Mouse (Mus musculus) bone marrow macrophage, adult 2 months (primary cell): ENCODE data around the gene Cabp1. TPM values are rescaled to one million over a fixed set of nuclear protein-coding genes. Genes with fewer than 3 reads are reported as not detected.
"Not testable (repeated sequence)": the region's sequence is repeated elsewhere in the genome, so short reads cannot be mapped to it uniquely, and the experiment has no call there.

Experiments
- H3K27ac ChIP-seq: 2 replicates; pipeline ENCODE4 v1.5.1; 2012; ENCODE audit warnings: low read depth, low read length; ENCODE audit not compliant: insufficient read depth
- H3K4me1 ChIP-seq: 2 replicates; pipeline ENCODE4 v1.6.1; 2012; ENCODE audit warnings: low read length; ENCODE audit not compliant: control insufficient read depth, insufficient read depth
- H3K4me3 ChIP-seq: 2 replicates; pipeline ENCODE4 v1.5.1; 2012; ENCODE audit warnings: mild to moderate bottlenecking, low read length, moderate library complexity; ENCODE audit not compliant: insufficient read depth
- CTCF ChIP-seq: IDR thresholded peaks from 2 replicates; pipeline ENCODE4 v1.5.1; 2012; ENCODE audit warnings: low read depth, mild to moderate bottlenecking, low read length, moderate library complexity
- POLR2A ChIP-seq: IDR thresholded peaks from 2 replicates; pipeline ENCODE4 v1.6.1; 2012; ENCODE audit warnings: mild to moderate bottlenecking, low read depth, low read length, borderline replicate concordance
- polyA plus RNA-seq: library from polyadenylated mRNA; stranded (reverse); fragments of >200 nt; gene quantifications from 2 replicates; pipeline ENCODE4 v1.2.4, GENCODE M21; 2012; ENCODE audit not compliant: missing spikeins, insufficient read depth, insufficient read length

Gene Cabp1
- polyA plus RNA-seq, 1 experiment: not detected

DNA sequence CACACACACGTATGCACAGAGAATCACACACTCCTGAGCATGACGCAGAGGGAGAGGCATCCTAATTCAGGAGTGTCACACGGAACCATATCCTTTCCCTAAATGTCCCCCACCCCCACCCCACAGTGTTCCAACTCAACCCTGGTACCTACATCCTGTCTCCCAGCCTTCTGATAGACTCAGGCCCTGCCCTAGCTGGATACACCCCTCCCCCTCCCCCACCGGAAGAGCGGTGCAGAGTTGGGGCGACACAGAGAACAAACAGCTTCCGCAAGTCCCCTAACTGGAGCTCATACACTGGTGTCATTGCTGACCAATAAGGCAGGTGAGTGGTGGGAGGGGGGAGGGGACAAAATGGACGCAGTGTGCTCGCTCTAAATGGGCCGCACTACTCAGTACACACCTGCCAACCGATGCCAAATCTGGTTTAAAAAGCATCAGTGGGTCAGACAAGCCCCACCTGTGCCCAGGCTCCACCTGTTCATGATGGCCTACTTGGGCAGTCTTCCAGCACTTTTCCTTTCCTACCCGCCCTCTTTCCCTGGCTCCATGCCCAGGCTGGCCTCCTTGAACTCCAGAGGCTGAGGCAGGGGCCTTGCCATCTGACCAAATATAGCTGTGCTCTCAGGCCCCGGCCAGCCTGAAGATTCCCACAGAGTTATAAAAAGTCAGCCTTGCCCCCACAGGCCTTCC lies 12.8 kb downstream of the Cabp1 start:
- TF ChIP-seq POLR2A (no peak), CTCF (no peak)
- Histone ChIP-seq H3K4me1 (no peaks in the 10 kb centered on the region), H3K4me3 (no peak overlapping the region), H3K27ac (no peak overlapping the region)

GRCm38 (mm10) chr5:115179596-115179995 lies 14.6 kb downstream of the Cabp1 start:
- H3K27ac ChIP-seq: no peak overlapping the region
- no peak for TF ChIP-seq POLR2A
- TF ChIP-seq CTCF: no peak
- H3K4me3 ChIP-seq: no peak overlapping the region
- H3K4me1 ChIP-seq: no peaks in the 10 kb centered on the region

- Histone ChIP-seq H3K27ac (no peak overlapping the region), H3K4me3 (no peak overlapping the region), H3K4me1 (no peaks in the 10 kb centered on the region)
- TF ChIP-seq POLR2A: no peak
These were observed 16.3 kb downstream of the Cabp1 start for GRCm38 (mm10) chr5:115177866-115178265.

DNA sequence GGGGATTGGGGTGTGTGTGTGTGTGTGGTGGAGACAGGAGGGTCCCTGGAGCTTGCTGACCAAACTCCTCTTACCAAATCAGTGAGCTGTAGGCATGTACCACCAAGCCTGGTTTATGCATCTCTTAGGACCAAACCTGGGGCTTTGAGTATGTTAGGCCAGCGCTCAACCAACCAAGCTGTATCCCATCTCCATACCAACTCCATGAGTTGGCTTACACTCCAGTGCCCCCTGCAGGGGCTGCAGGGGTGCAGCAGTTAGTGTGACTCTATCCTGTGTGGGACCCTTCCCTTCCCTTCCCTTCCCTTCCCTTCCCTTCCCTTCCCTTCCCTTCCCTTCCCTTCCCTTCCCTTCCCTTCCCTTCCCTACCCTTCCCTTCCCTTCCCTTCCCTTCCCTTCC lies 19.6 kb downstream of the Cabp1 start:
- Histone ChIP-seq H3K27ac (no peak overlapping the region), H3K4me3 (no peak overlapping the region), H3K4me1 (no peaks in the 10 kb centered on the region)
- no peak for TF ChIP-seq CTCF
- TF ChIP-seq POLR2A: no peak

- Histone ChIP-seq H3K4me1 (peaks cover 7% of the 10 kb centered on the region), H3K27ac (no peak overlapping the region), H3K4me3 (no peak overlapping the region)
- TF ChIP-seq CTCF: no peak
- TF ChIP-seq POLR2A: no peak
These were observed 24.0 kb downstream of the Cabp1 start for GRCm38 (mm10) chr5:115170150-115170549.

DNA sequence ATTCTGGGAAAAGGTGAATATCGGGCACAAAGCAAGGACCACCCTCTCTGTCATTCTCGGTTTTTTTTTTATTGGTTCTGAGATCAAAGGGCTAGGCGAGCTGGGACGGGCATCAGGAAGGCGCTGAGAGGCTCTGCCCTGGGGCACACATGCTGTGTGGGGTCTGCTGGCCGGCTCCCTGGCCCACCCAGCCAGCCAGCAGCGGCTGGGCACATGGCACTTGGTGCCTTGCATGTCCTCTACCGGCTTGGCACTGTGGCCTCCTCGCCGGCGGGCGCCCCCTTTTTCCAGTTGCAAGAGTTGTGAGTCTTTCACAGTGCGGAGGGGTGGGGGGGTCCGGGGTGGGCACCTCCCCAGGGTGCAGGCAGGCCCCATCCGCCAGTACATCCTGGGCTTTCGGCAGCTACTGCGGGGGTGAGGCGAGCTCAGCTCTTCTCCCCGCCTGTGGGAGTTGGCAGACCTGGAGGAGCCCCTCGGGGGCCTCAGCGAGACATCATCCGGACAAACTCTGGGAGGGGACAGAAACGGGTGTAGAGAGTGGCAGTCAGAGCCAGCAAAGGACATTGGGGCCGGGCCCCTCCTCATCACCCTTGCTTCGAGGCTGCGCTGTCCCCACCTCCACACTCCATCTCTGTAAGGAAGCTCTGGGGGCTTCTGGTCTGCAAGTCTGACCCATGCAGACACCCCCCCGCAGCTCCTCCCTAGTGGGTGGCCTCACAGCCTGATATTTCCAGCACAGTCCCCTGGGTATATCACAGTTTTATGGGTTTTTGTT lies 25.4 kb downstream of the Cabp1 start:
- H3K27ac ChIP-seq: no peak overlapping the region
- TF ChIP-seq POLR2A (no peak), CTCF (no peak)
- peaks cover 7% of the 10 kb centered on the region for H3K4me1 ChIP-seq

DNA sequence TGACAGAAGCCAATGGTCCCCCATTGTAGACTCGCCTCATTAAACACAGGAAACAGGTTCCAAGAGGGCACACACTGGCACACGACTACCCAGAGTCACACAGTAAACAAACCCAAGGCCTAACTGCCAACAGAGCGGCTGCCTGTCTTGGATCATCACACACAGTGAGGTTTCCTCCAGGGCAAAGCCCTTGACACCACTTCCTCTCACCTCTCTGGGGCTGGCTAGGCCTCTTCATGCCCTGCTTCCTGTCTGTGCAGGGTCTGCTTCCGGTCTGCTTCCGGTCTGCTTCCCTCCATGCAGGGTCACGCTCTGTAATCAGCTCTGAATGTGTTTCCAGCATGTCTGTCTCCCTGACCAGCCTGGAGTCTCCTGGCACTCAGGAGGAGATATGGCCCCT lies 26.8 kb downstream of the Cabp1 start:
- no peak overlapping the region for H3K4me3 ChIP-seq
- TF ChIP-seq POLR2A (no peak), CTCF (no peak)
- H3K27ac ChIP-seq: no peak overlapping the region

More for the DNA sequence above, 25.4 kb downstream of the Cabp1 start:
- no peak overlapping the region for H3K4me3 ChIP-seq

GRCm38 (mm10) chr5:115166815-115167194 lies 27.4 kb downstream of the Cabp1 start:
- Histone ChIP-seq H3K4me1 (peaks cover 7% of the 10 kb centered on the region), H3K27ac (no peak overlapping the region), H3K4me3 (no peak overlapping the region)
- TF ChIP-seq CTCF: no peak
- no peak for TF ChIP-seq POLR2A

More for the DNA sequence above, 26.8 kb downstream of the Cabp1 start:
- peaks cover 7% of the 10 kb centered on the region for H3K4me1 ChIP-seq

GRCm38 (mm10) chr5:115165895-115166814 lies 28.0 kb downstream of the Cabp1 start:
- Histone ChIP-seq H3K4me1 (peaks cover 10% of the 10 kb centered on the region), H3K4me3 (no peak overlapping the region), H3K27ac (no peak overlapping the region)
- TF ChIP-seq CTCF (no peak), POLR2A (no peak)

- Histone ChIP-seq H3K27ac (no peak overlapping the region), H3K4me3 (no peak overlapping the region), H3K4me1 (peaks cover 17% of the 10 kb centered on the region)
- TF ChIP-seq POLR2A (no peak), CTCF (0 out of 2 replicates have a peak, but pooled peaks have one; percentile 12)
These were observed 28.8 kb downstream of the Cabp1 start for GRCm38 (mm10) chr5:115165351-115165750.

- H3K27ac ChIP-seq, H3K4me3 ChIP-seq: not testable (repeated sequence)
- peaks cover 17% of the 10 kb centered on the region for H3K4me1 ChIP-seq
These were observed 29.7 kb downstream of the Cabp1 start for GRCm38 (mm10) chr5:115164446-115164845.
